ENCODE assay signal across 8 mouse cellular contexts in genomic region chr9:56994286-56995197, GRCm38 (mm10). TPM values are rescaled to one million over a fixed set of nuclear protein-coding genes. Genes with fewer than 3 reads are reported as not detected.
DNase-seq lines count a peak whose midpoint lies in the region; ATAC-seq and TF ChIP-seq lines count a peak whose summit lies in the region.

TSS of gene Ptpn9 (plus strand) at chr9:56994923.

- 3% methylated on average over 58 of the region's 62 CpGs for WGBS in forebrain, embryonic 14.5 days
- 2% methylated on average over 61 of the region's 62 CpGs for WGBS in liver, embryonic 16.5 days (ENCODE audit: insufficient replicate concordance)
- WGBS in neural tube, embryonic 13.5 days, result 3% methylated on average over 62 of the region's 62 CpGs

- peak; percentile 96 for ATAC-seq in forebrain, embryonic 14.5 days
- ATAC-seq in liver, embryonic 16.5 days (ENCODE audit: low read depth), result peak; percentile 85
- ATAC-seq in neural tube, embryonic 13.5 days (ENCODE audit: low read depth), result peak; percentile 95

- H3K27ac ChIP-seq in ES-E14 (ENCODE audit: insufficient read depth, low read depth, low read length, poor library complexity, severe bottlenecking), result peak within 1 kb of the TSS; percentile 54; the same call in 1 of the 2 replicates
- peak within 1 kb of the TSS; percentile 93 for H3K27ac ChIP-seq in forebrain, embryonic 14.5 days (ENCODE audit: low read depth, low read length)
- H3K27ac ChIP-seq in liver, embryonic 16.5 days (ENCODE audit: low read length), result peak within 1 kb of the TSS; percentile 83
- peak within 1 kb of the TSS; percentile 96 for H3K27ac ChIP-seq in neural tube, embryonic 13.5 days (replicated peaks)

- peak; percentile 78 for DNase-seq in ES-E14 (ENCODE audit: low read depth, low spot score)
- peak; percentile 81 for DNase-seq in cerebellum, adult 11 months
- DNase-seq in forebrain, embryonic 14.5 days (ENCODE audit: low spot score), result peak; percentile 92
- DNase-seq in heart, postnatal 10 days, result peak; percentile 93
- DNase-seq in kidney, postnatal 4 days, result peak; percentile 96
- peak; percentile 88 for DNase-seq in testis, postnatal 14 days (ENCODE audit: low spot score)

- H3K4me3 ChIP-seq in ES-E14 (ENCODE audit: insufficient read depth in 1 of 2, low read depth in 1 of 2, low read length in 2 of 2, poor library complexity in 1 of 2, severe bottlenecking in 1 of 2), result peak within 1 kb of the TSS; percentile 78 to 86
- H3K4me3 ChIP-seq in forebrain, embryonic 14.5 days (ENCODE audit: low read depth, low read length), result peak within 1 kb of the TSS; percentile 87
- peak within 1 kb of the TSS; percentile 76 for H3K4me3 ChIP-seq in liver, embryonic 16.5 days (ENCODE audit: low read depth, low read length)
- peak within 1 kb of the TSS; percentile 87 for H3K4me3 ChIP-seq in neural tube, embryonic 13.5 days

- intact Hi-C loops in heart, postnatal 10 days (cut with DNase I), result loop anchor here (2.0 to 5.0 kb wide), 2 partner anchors 44 to 78 kb away; partner anchors contain the start of genes Sin3a and Snupn

- peak within 1 kb of the TSS; percentile 85 for H3K9ac ChIP-seq in ES-E14 (ENCODE audit: insufficient read depth, low read depth, low read length, poor library complexity, severe bottlenecking)
- H3K9ac ChIP-seq in forebrain, embryonic 14.5 days (ENCODE audit: low read length), result peak within 1 kb of the TSS; percentile 96
- H3K9ac ChIP-seq in liver, embryonic 16.5 days (ENCODE audit: low read depth, low read length), result peak within 1 kb of the TSS; percentile 77
- peak within 1 kb of the TSS; percentile 99 for H3K9ac ChIP-seq in neural tube, embryonic 13.5 days

- H3K36me3 ChIP-seq in ES-E14 (ENCODE audit: control insufficient read depth, insufficient read depth, low read length, poor library complexity, severe bottlenecking), result no peaks in the 10 kb centered on the region
- H3K36me3 ChIP-seq in forebrain, embryonic 14.5 days (ENCODE audit: control insufficient read depth, insufficient read depth, low read length), result 0 out of 2 replicates have a peak, but pooled peaks cover under 1% of the 10 kb centered on the region
- no peaks in the 10 kb centered on the region for H3K36me3 ChIP-seq in liver, embryonic 16.5 days (ENCODE audit: control insufficient read depth, insufficient read depth)
- H3K36me3 ChIP-seq in neural tube, embryonic 13.5 days, result no peaks in the 10 kb centered on the region; the same call in 1 of the 2 replicates

- peaks cover 2 to 4% of the 10 kb centered on the region in 2 experiments; a peak in 2 of 4 replicates for H3K4me1 ChIP-seq in ES-E14 (ENCODE audit: control insufficient read depth in 2 of 2, insufficient read depth in 2 of 2, low read length in 2 of 2, poor library complexity in 1 of 2)
- H3K4me1 ChIP-seq in forebrain, embryonic 14.5 days (ENCODE audit: control insufficient read depth, insufficient read depth, low read length), result peaks cover 10% of the 10 kb centered on the region; the same call in 1 of the 2 replicates
- peaks cover 8% of the 10 kb centered on the region for H3K4me1 ChIP-seq in liver, embryonic 16.5 days (ENCODE audit: control insufficient read depth, low read depth, low read length)
- peaks cover 28% of the 10 kb centered on the region for H3K4me1 ChIP-seq in neural tube, embryonic 13.5 days (replicated peaks)

- H3K9me3 ChIP-seq in ES-E14 (ENCODE audit: control insufficient read depth, insufficient read depth, low read depth, low read length), result no peaks in the 10 kb centered on the region
- no peaks in the 10 kb centered on the region for H3K9me3 ChIP-seq in forebrain, embryonic 14.5 days (replicated peaks; ENCODE audit: control insufficient read depth, low read length)
- no peaks in the 10 kb centered on the region for H3K9me3 ChIP-seq in liver, embryonic 16.5 days (replicated peaks; ENCODE audit: control insufficient read depth, low read length)
- H3K9me3 ChIP-seq in neural tube, embryonic 13.5 days, result no peaks in the 10 kb centered on the region

- peak within 1 kb of the TSS; percentile 89 for H3K4me2 ChIP-seq in forebrain, embryonic 14.5 days (ENCODE audit: low read length)
- peak within 1 kb of the TSS; percentile 90 for H3K4me2 ChIP-seq in liver, embryonic 16.5 days (ENCODE audit: low read depth, low read length)
- peak within 1 kb of the TSS; percentile 88 for H3K4me2 ChIP-seq in neural tube, embryonic 13.5 days

- in situ Hi-C loops in ES-E14 (cut with MboI; ENCODE audit: low sequenced_read_pairs in 2 of 2, unreplicated experiment in 2 of 2), result no loop called here

- H3K27me3 ChIP-seq in forebrain, embryonic 14.5 days (replicated peaks; ENCODE audit: control insufficient read depth, insufficient read depth, low read length), result no peaks in the 10 kb centered on the region
- peaks cover 18% of the 10 kb centered on the region for H3K27me3 ChIP-seq in liver, embryonic 16.5 days (ENCODE audit: control insufficient read depth, insufficient read depth, low read depth, low read length)
- H3K27me3 ChIP-seq in neural tube, embryonic 13.5 days, result no peaks in the 10 kb centered on the region

TF ChIP-seq in ES-E14, 5 proteins besides CTCF, POLR2A, EP300 and RAD21:
- TF ChIP-seq MAFK (IDR thresholded peaks at IDR 0.05; ENCODE audit: insufficient read depth, low read depth, low read length), result no peak
- no peak for TF ChIP-seq CHD2 (IDR thresholded peaks at IDR 0.05; ENCODE audit: low read depth, low read length)
- 0 out of 2 replicates have a peak, but pooled peaks have one; percentile 8 for TF ChIP-seq ZNF384 (IDR thresholded peaks at IDR 0.05; ENCODE audit: low read depth, low read length)
- no peak for TF ChIP-seq ZC3H11A (IDR thresholded peaks at IDR 0.05; ENCODE audit: borderline replicate concordance, low read depth, low read length)
- no peak for TF ChIP-seq HCFC1 (IDR thresholded peaks at IDR 0.05; ENCODE audit: borderline replicate concordance, insufficient read depth, low read length)

RNA-seq across cellular contexts. Expression of gene Ptpn9, which starts in this region (rescaled TPM):
- total RNA-seq in ES-E14 (2012; rRNA removed), result 3.0 and 6.8 TPM in 2 replicates
- polyA plus RNA-seq in forebrain, embryonic 14.5 days (2014; fragmentation: Nextera tagmentation; extraction: Ambion mirVana), result 27.3 and 28.2 TPM in 2 replicates
- 10 to 100 TPM; 21.2 to 21.8 TPM for total RNA-seq in heart, postnatal 10 days (2021)
- 2.7 and 3.1 TPM in 2 replicates for polyA plus RNA-seq in liver, embryonic 16.5 days (2015; fragmentation: Nextera tagmentation; extraction: Ambion mirVana)
- polyA plus RNA-seq in neural tube, embryonic 13.5 days (2015; fragmentation: Nextera tagmentation; extraction: Ambion mirVana), result 24.4 and 25.3 TPM in 2 replicates

Comparison
In these comparisons a context has a peak if more than half of its experiments do, and no peak if none do; other contexts are left out.
1. Peak in every context shown above with its lines: DNase-seq, ATAC-seq, H3K4me3 ChIP-seq and H3K27ac ChIP-seq.